14 mouse cellular contexts compared by ENCODE assay signal in the genomic region with DNA sequence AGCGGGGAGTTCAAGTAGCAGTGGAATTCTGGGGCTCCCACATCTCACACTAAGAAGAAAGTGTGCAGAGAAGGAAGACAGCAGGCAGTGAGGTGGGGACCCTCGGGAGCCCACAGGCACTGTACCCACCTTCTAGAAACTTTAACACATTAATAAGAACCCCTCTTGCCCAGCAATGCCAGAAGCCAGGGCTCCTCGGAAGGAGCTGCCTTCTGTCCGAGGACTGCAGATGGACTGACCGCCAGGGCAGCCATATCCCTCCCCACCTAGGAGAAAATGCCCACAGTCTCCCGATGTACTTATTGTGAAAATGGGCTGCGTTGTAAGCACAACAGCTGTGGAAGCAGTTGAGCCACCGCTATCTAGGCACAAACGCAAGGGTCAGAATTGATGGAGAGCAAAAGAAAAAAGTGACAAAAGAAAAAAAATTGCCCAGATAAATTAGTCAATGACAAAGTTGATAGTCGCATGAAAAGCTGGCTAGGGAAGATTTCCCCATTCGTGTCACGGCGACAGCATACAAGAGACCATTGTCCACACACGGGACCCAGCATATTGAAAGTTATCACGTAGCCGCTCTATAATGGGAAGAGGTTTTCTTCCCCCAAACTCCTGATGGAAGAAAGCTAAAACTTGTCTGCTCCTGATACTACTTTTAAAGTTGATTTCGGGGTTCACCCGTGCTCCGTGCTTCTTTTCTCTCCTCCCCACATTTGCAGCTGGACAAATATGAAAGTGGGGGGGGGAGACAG. TPM values are rescaled to one million over a fixed set of nuclear protein-coding genes. Genes with fewer than 3 reads are reported as not detected.
DNase-seq lines count a peak whose midpoint lies in the region; ATAC-seq and TF ChIP-seq lines count a peak whose summit lies in the region.
"Had no signal": no experiment of that assay in that cellular context is flagged by ENCODE, and none has a peak within 500 bp of the region (broad histone marks: within the 10 kb centered on the region; RNA-seq: fewer than 3 reads in every experiment).

No protein-coding gene starts in this region.

- WGBS in lung, embryonic 14.5 days: 57% methylated on average over 19 of the region's 19 CpGs
- 21% methylated on average over 19 of the region's 19 CpGs for WGBS in forebrain, embryonic 13.5 days
- WGBS in hindbrain, postnatal 0 days: 23% methylated on average over 19 of the region's 19 CpGs
- WGBS in neural tube, embryonic 15.5 days: 37% methylated on average over 19 of the region's 19 CpGs

- H3K4me2 ChIP-seq in lung, embryonic 14.5 days: peak overlapping the region; percentile 13; the same call in 1 of the 2 replicates
- peak overlapping the region; percentile 59 for H3K4me2 ChIP-seq in forebrain, embryonic 13.5 days
- peak overlapping the region; percentile 58 for H3K4me2 ChIP-seq in hindbrain, postnatal 0 days (ENCODE audit: low read depth, low read length)
- peak overlapping the region; percentile 38 for H3K4me2 ChIP-seq in neural tube, embryonic 15.5 days

- no peaks in the 10 kb centered on the region for H3K9me3 ChIP-seq in lung, embryonic 14.5 days (ENCODE audit: low read depth, low read length)
- no peaks in the 10 kb centered on the region for H3K9me3 ChIP-seq in forebrain, embryonic 13.5 days (replicated peaks)
- no peaks in the 10 kb centered on the region for H3K9me3 ChIP-seq in hindbrain, postnatal 0 days (ENCODE audit: low read length)
- H3K9me3 ChIP-seq in neural tube, embryonic 15.5 days (replicated peaks): no peaks in the 10 kb centered on the region
- H3K9me3 ChIP-seq: heart, embryonic 12.5 days had no signal

- H3K36me3 ChIP-seq in lung, embryonic 14.5 days (ENCODE audit: insufficient read depth): no peaks in the 10 kb centered on the region
- no peaks in the 10 kb centered on the region for H3K36me3 ChIP-seq in forebrain, embryonic 13.5 days (ENCODE audit: poor library complexity, severe bottlenecking)
- no peaks in the 10 kb centered on the region for H3K36me3 ChIP-seq in hindbrain, postnatal 0 days (ENCODE audit: insufficient read depth, low read length)
- H3K36me3 ChIP-seq in neural tube, embryonic 15.5 days: no peaks in the 10 kb centered on the region
- H3K36me3 ChIP-seq: heart, embryonic 12.5 days had no signal

- no peak for ATAC-seq in lung, embryonic 14.5 days (ENCODE audit: insufficient read depth)
- ATAC-seq in forebrain, embryonic 13.5 days: peak; percentile 57
- no peak for ATAC-seq in hindbrain, postnatal 0 days
- ATAC-seq in neural tube, embryonic 15.5 days (ENCODE audit: low FRiP score): no peak

- H3K4me1 ChIP-seq in lung, embryonic 14.5 days (ENCODE audit: insufficient read depth): peaks cover 14% of the 10 kb centered on the region; the same call in 1 of the 2 replicates
- H3K4me1 ChIP-seq in forebrain, embryonic 13.5 days: peaks cover 47% of the 10 kb centered on the region
- peaks cover 9% of the 10 kb centered on the region for H3K4me1 ChIP-seq in hindbrain, postnatal 0 days (ENCODE audit: insufficient read depth, low read length)
- peaks cover 27% of the 10 kb centered on the region for H3K4me1 ChIP-seq in neural tube, embryonic 15.5 days

- H3K27ac ChIP-seq in lung, embryonic 14.5 days (ENCODE audit: low read depth): no peak overlapping the region
- peak overlapping the region; percentile 81 for H3K27ac ChIP-seq in forebrain, embryonic 13.5 days
- peak overlapping the region; percentile 73 for H3K27ac ChIP-seq in hindbrain, postnatal 0 days
- H3K27ac ChIP-seq in neural tube, embryonic 15.5 days (replicated peaks): peak overlapping the region; percentile 56

- H3K9ac ChIP-seq in lung, embryonic 14.5 days: no peak overlapping the region
- peak overlapping the region; percentile 43; the same call in 1 of the 2 replicates for H3K9ac ChIP-seq in forebrain, embryonic 13.5 days
- peak overlapping the region; percentile 21 for H3K9ac ChIP-seq in hindbrain, postnatal 0 days (replicated peaks; ENCODE audit: low read length)
- H3K9ac ChIP-seq in neural tube, embryonic 15.5 days (replicated peaks): no peak overlapping the region
- H3K9ac ChIP-seq: heart, embryonic 12.5 days had no signal

- no peaks in the 10 kb centered on the region for H3K27me3 ChIP-seq in lung, embryonic 14.5 days (ENCODE audit: insufficient read depth, low read length)
- H3K27me3 ChIP-seq in forebrain, embryonic 13.5 days: no peaks in the 10 kb centered on the region
- no peaks in the 10 kb centered on the region for H3K27me3 ChIP-seq in hindbrain, postnatal 0 days (ENCODE audit: insufficient read depth, low read length)
- H3K27me3 ChIP-seq in neural tube, embryonic 15.5 days (replicated peaks): 0 out of 2 replicates have a peak, but pooled peaks cover 5% of the 10 kb centered on the region
- H3K27me3 ChIP-seq: heart, embryonic 12.5 days had no signal

- H3K4me3 ChIP-seq in lung, embryonic 14.5 days (ENCODE audit: low read depth, low read length): no peak overlapping the region
- peak overlapping the region; percentile 29 for H3K4me3 ChIP-seq in forebrain, embryonic 13.5 days
- peak overlapping the region; percentile 34 for H3K4me3 ChIP-seq in hindbrain, postnatal 0 days (ENCODE audit: low read length)
- peak overlapping the region; percentile 3; the same call in 1 of the 2 replicates for H3K4me3 ChIP-seq in neural tube, embryonic 15.5 days (replicated peaks)
- H3K4me3 ChIP-seq: heart, embryonic 12.5 days had no signal

- TF ChIP-seq CTCF in lung, embryonic 14.5 days (IDR thresholded peaks at IDR 0.05; ENCODE audit: low read depth): no peak
- no peak for TF ChIP-seq CTCF in hindbrain, postnatal 0 days (IDR thresholded peaks at IDR 0.05; ENCODE audit: low read depth)

- no peak for DNase-seq in lung, embryonic 14.5 days
- DNase-seq in lung, postnatal 4 days: no peak
- DNase-seq in hindbrain, postnatal 0 days (ENCODE audit: low spot score): no peak
- DNase-seq in urinary bladder, adult 2 months (ENCODE audit: low spot score): no peak
- DNase-seq in left cerebral cortex, adult 9 months (ENCODE audit: low spot score in 2 of 2): no peak
- no peak for DNase-seq in spleen, postnatal 14 days (ENCODE audit: low spot score in 2 of 2)
- DNase-seq: kidney, postnatal 25 days; liver; lung, postnatal 10 days; spleen, adult 18-20 months; thymus, adult 18-20 months had no signal

RNA-seq across cellular contexts. Expression of a gene that starts 1.3 kb away (rescaled TPM):
- polyA plus RNA-seq in lung, embryonic 14.5 days (2014; fragmentation: Nextera tagmentation; extraction: Ambion mirVana): 148 and 149 TPM in 2 replicates
- 170 and 204 TPM in 2 replicates for polyA plus RNA-seq in forebrain, embryonic 13.5 days (2015; fragmentation: Nextera tagmentation; extraction: Ambion mirVana)
- total RNA-seq in hindbrain, postnatal 0 days (2014; rRNA removed): 91.5 and 112 TPM in 2 replicates
- polyA plus RNA-seq in hindbrain, postnatal 0 days (2015; fragmentation: Nextera tagmentation; extraction: Ambion mirVana): 69.8 and 73.3 TPM in 2 replicates
- 53.9 and 58.4 TPM in 2 replicates for polyA plus RNA-seq in neural tube, embryonic 15.5 days (2015; fragmentation: Nextera tagmentation; extraction: Ambion mirVana)
- polyA plus RNA-seq in urinary bladder, adult 2 months (2012; rRNA removed): 28.0 and 45.3 TPM in 2 replicates

Comparison
In these comparisons a context has a peak if more than half of its experiments do, and no peak if none do; other contexts are left out.
1. H3K9ac ChIP-seq: peak in forebrain, embryonic 13.5 days (single experiment) and hindbrain, postnatal 0 days (single experiment); none in lung, embryonic 14.5 days (single experiment) and neural tube, embryonic 15.5 days (single experiment).
2. Peak in every context shown above with its lines, with median percentiles within 50 percentile points of each other: H3K4me2 ChIP-seq.